Mouse (Mus musculus) spleen, adult 2 months (tissue): ENCODE data around the gene Hmgn1.

Experiments
- CTCF ChIP-seq: fragments of 200-500 bp; IDR thresholded peaks from 2 replicates; pipeline ENCODE4 v1.5.1; 2011; ENCODE audit warnings: mild to moderate bottlenecking, inconsistent platforms; ENCODE audit not compliant: insufficient read depth, insufficient read length, insufficient replicate concordance; ENCODE audit errors: extremely low read depth
- POLR2A ChIP-seq: fragments of 200-500 bp; IDR thresholded peaks from 2 replicates; pipeline ENCODE4 v1.6.1; 2011; ENCODE audit warnings: low read depth, low read length, inconsistent platforms

GRCm38 (mm10) chr16:96175399-96175798 is 47.9 kb upstream of the Hmgn1 start:
- TF ChIP-seq CTCF: no peak
- no peak for TF ChIP-seq POLR2A
